Comparison of ENCODE assay signal across 29 mouse cellular contexts in the genomic region with DNA sequence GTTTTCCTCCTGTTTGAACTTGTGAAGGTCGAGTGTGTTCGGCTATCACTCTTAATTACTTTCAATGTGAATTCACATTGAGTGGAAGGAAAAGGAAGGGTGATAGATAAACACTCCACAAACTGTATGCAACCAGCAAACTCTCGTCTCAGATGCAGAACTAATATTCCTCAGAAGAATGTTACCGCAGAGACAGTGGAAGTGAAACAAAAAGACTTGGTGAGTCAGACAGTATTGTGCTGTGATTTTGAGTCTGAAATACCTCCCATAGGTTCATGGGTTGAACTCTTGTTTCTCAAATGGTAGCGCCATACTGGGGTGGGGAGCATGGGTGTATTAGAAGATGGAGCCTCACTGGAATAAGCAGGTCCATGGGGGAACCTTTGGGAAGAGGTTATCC. TPM values are rescaled to one million over a fixed set of nuclear protein-coding genes. Genes with fewer than 3 reads are reported as not detected.
DNase-seq lines count a peak whose midpoint lies in the region; ATAC-seq and TF ChIP-seq lines count a peak whose summit lies in the region.
"Had no signal": no experiment of that assay in that cellular context is flagged by ENCODE, and none has a peak within 500 bp of the region (broad histone marks: within the 10 kb centered on the region; RNA-seq: fewer than 3 reads in every experiment).

No protein-coding gene starts in this region.

- peaks cover 18 to 30% of the 10 kb centered on the region in 2 experiments for H3K4me1 ChIP-seq in CH12.LX (ENCODE audit: control insufficient read depth in 1 of 2, insufficient read depth in 2 of 2)
- H3K4me1 ChIP-seq in intestine, embryonic 15.5 days (replicated peaks) = peaks cover 23% of the 10 kb centered on the region
- H3K4me1 ChIP-seq in intestine, postnatal 0 days (replicated peaks; ENCODE audit: control insufficient read depth, insufficient read depth, low read length) = peaks cover 15% of the 10 kb centered on the region
- H3K4me1 ChIP-seq: embryonic facial prominence, embryonic 12.5 days had no signal

- H3K27me3 ChIP-seq in CH12.LX (replicated peaks) = no peaks in the 10 kb centered on the region
- no peaks in the 10 kb centered on the region for H3K27me3 ChIP-seq in intestine, embryonic 15.5 days (replicated peaks)
- H3K27me3 ChIP-seq in intestine, postnatal 0 days (replicated peaks; ENCODE audit: control insufficient read depth, insufficient read depth, low read length) = no peaks in the 10 kb centered on the region
- H3K27me3 ChIP-seq: embryonic facial prominence, embryonic 12.5 days; embryonic facial prominence, embryonic 15.5 days; heart, embryonic 12.5 days; heart, embryonic 15.5 days; hindbrain, embryonic 13.5 days had no signal

- dilution Hi-C loops in CH12.LX (cut with MboI; ENCODE audit: extremely low pct_ligation_motif_present, extremely low pct_unique_long_range_greater_than_20kb, low sequenced_read_pairs) = no loop called here

- H3K9me3 ChIP-seq in CH12.LX (replicated peaks; ENCODE audit: low read length) = no peaks in the 10 kb centered on the region
- H3K9me3 ChIP-seq in intestine, embryonic 15.5 days = no peaks in the 10 kb centered on the region
- no peaks in the 10 kb centered on the region for H3K9me3 ChIP-seq in intestine, postnatal 0 days (ENCODE audit: control insufficient read depth)
- H3K9me3 ChIP-seq: embryonic facial prominence, embryonic 12.5 days; embryonic facial prominence, embryonic 15.5 days; heart, embryonic 12.5 days; heart, embryonic 15.5 days; hindbrain, embryonic 10.5 days; hindbrain, embryonic 13.5 days had no signal

- WGBS in intestine, embryonic 15.5 days = 82% methylated on average over 5 of the region's 5 CpGs
- 81% methylated on average over 5 of the region's 5 CpGs for WGBS in intestine, postnatal 0 days

- no peak overlapping the region for H3K9ac ChIP-seq in CH12.LX (ENCODE audit: insufficient read depth, low read depth)
- no peak overlapping the region for H3K9ac ChIP-seq in intestine, embryonic 15.5 days
- no peak overlapping the region for H3K9ac ChIP-seq in intestine, postnatal 0 days (ENCODE audit: low read depth, low read length)
- H3K9ac ChIP-seq: embryonic facial prominence, embryonic 12.5 days; embryonic facial prominence, embryonic 15.5 days; forebrain, postnatal 0 days; heart, embryonic 12.5 days; heart, embryonic 15.5 days; hindbrain, embryonic 13.5 days had no signal

- no peaks in the 10 kb centered on the region for H3K79me2 ChIP-seq in CH12.LX (replicated peaks; ENCODE audit: control insufficient read depth, extremely low read depth, insufficient read depth, poor library complexity, severe bottlenecking)

- H3K27ac ChIP-seq in CH12.LX (ENCODE audit: insufficient read depth, low read depth) = no peak overlapping the region
- no peak overlapping the region for H3K27ac ChIP-seq in intestine, embryonic 15.5 days
- no peak overlapping the region for H3K27ac ChIP-seq in intestine, postnatal 0 days (ENCODE audit: low read depth, low read length)
- H3K27ac ChIP-seq: embryonic facial prominence, embryonic 12.5 days; embryonic facial prominence, embryonic 15.5 days; gastrocnemius, adult 2 months; heart, embryonic 15.5 days; hindbrain, embryonic 10.5 days; hindbrain, embryonic 13.5 days had no signal

- no peak for TF ChIP-seq RAD21 in CH12.LX (IDR thresholded peaks at IDR 0.05; ENCODE audit: low read depth, low read length)

- no peak for TF ChIP-seq EP300 in CH12.LX (IDR thresholded peaks at IDR 0.05; ENCODE audit: low read length)

- peak overlapping the region; percentile 58; the same call in 1 of the 2 replicates for H3K4me2 ChIP-seq in CH12.LX (ENCODE audit: insufficient read depth, low read depth, poor library complexity, severe bottlenecking)
- H3K4me2 ChIP-seq in intestine, embryonic 15.5 days (replicated peaks) = no peak overlapping the region
- no peak overlapping the region for H3K4me2 ChIP-seq in intestine, postnatal 0 days (replicated peaks; ENCODE audit: low read depth)
- H3K4me2 ChIP-seq: embryonic facial prominence, embryonic 12.5 days; embryonic facial prominence, embryonic 15.5 days; heart, embryonic 12.5 days; heart, embryonic 15.5 days; hindbrain, embryonic 13.5 days had no signal

- ATAC-seq in common myeloid progenitor, adult 5-6 weeks (replicated peaks; ENCODE audit: low read depth, poor library complexity, severe bottlenecking) = peak; percentile 56
- peak; percentile 86 for ATAC-seq in megakaryocyte, adult 5-6 weeks (ENCODE audit: poor library complexity, severe bottlenecking)
- ATAC-seq in intestine, embryonic 15.5 days = no peak
- ATAC-seq in intestine, postnatal 0 days = no peak
- ATAC-seq: activated CD4-positive, CD25-positive, alpha-beta regulatory T cell, adult 4 months; CD4-positive, CD25-positive, alpha-beta regulatory T cell, adult 4 months; forebrain, embryonic 14.5 days; forebrain, postnatal 0 days; hindbrain, embryonic 16.5 days had no signal

- H3K36me3 ChIP-seq in CH12.LX (replicated peaks in 1 of 2; ENCODE audit: control insufficient read depth in 1 of 2, insufficient read depth in 1 of 2, low read length in 1 of 2) = no peaks in the 10 kb centered on the region
- H3K36me3 ChIP-seq in intestine, embryonic 15.5 days = no peaks in the 10 kb centered on the region
- no peaks in the 10 kb centered on the region for H3K36me3 ChIP-seq in intestine, postnatal 0 days (ENCODE audit: control insufficient read depth, insufficient read depth)
- H3K36me3 ChIP-seq: embryonic facial prominence, embryonic 12.5 days; embryonic facial prominence, embryonic 15.5 days; heart, embryonic 12.5 days; heart, embryonic 15.5 days; hindbrain, embryonic 10.5 days; hindbrain, embryonic 13.5 days had no signal

- TF ChIP-seq POLR2A in CH12.LX (IDR thresholded peaks at IDR 0.05; ENCODE audit: low read depth, low read length) = no peak

- no peak for DNase-seq in CH12.LX (ENCODE audit: extremely low read depth)
- DNase-seq in embryo, embryonic 10 days (ENCODE audit: low spot score) = no peak
- DNase-seq in urinary bladder, adult 18-20 months (ENCODE audit: low spot score in 2 of 2) = no peak
- DNase-seq: adrenal gland, postnatal 10 days; adrenal gland, postnatal 36 days; cerebellum, adult 11-12 months; cerebellum, adult 8-10 months; cerebellum, postnatal 10 days; cerebellum, postnatal 36 days; forebrain, postnatal 0 days; gastrocnemius, adult 2 months; gastrocnemius, postnatal 14 days; heart, adult 18-20 months; heart, postnatal 10 days; heart, postnatal 36 days had no signal

- in situ Hi-C loops in CH12.LX (cut with MboI; ENCODE audit: low pct_ligation_motif_present, low pct_unique_long_range_greater_than_20kb, low sequenced_read_pairs) = no loop called here

- TF ChIP-seq CTCF in CH12.LX (conservative IDR thresholded peaks at IDR 0.05 in 1 of 2, IDR thresholded peaks at IDR 0.05 in 1 of 2; ENCODE audit: low read depth in 2 of 2, low read length in 2 of 2) = no peak
- TF ChIP-seq CTCF in intestine, postnatal 0 days (IDR thresholded peaks at IDR 0.05; ENCODE audit: low read depth) = no peak

- no peak overlapping the region for H3K4me3 ChIP-seq in CH12.LX (replicated peaks in 1 of 3; ENCODE audit: low read depth in 2 of 3, low read length in 2 of 3, poor library complexity in 1 of 3)
- H3K4me3 ChIP-seq in intestine, embryonic 15.5 days (replicated peaks) = no peak overlapping the region
- no peak overlapping the region for H3K4me3 ChIP-seq in intestine, postnatal 0 days (ENCODE audit: low read depth, low read length)
- H3K4me3 ChIP-seq: embryonic facial prominence, embryonic 12.5 days; embryonic facial prominence, embryonic 15.5 days; gastrocnemius, adult 2 months; heart, embryonic 12.5 days; heart, embryonic 15.5 days; hindbrain, embryonic 10.5 days; hindbrain, embryonic 13.5 days had no signal

TF ChIP-seq in CH12.LX, 34 proteins besides CTCF, POLR2A, EP300 and RAD21:
- TF ChIP-seq IRF4 (IDR thresholded peaks at IDR 0.05; ENCODE audit: low read depth, low read length) (peak; percentile 60; the same call in 1 of the 2 replicates), E2F4 (IDR thresholded peaks at IDR 0.05; ENCODE audit: insufficient replicate concordance, low read depth, low read length) (no peak)

RNA-seq across cellular contexts. Expression of a gene that starts 14.0 kb away (rescaled TPM):
- 10.3 and 13.8 TPM in 2 replicates for total RNA-seq in CH12.LX (2012; rRNA removed)
- 60.4 and 70.5 TPM in 2 replicates for total RNA-seq in CH12.LX (2014; rRNA removed)
- polyA plus RNA-seq in CH12.LX (2012; ENCODE audit: insufficient read length, low read depth) = 36.1 and 39.8 TPM in 2 replicates
- total RNA-seq in common myeloid progenitor, adult 5-6 weeks (2017) = 16.2 and 18.1 TPM in 2 replicates
- total RNA-seq in megakaryocyte, adult 5-6 weeks (2015) = 13.9 and 14.5 TPM in 2 replicates
- total RNA-seq in megakaryocyte, adult 5-6 weeks (2017) = 10.7 and 11.1 TPM in 2 replicates
- polyA plus RNA-seq in intestine, embryonic 15.5 days (2015; fragmentation: Nextera tagmentation; extraction: Ambion mirVana) = 46.7 and 52.6 TPM in 2 replicates
- 36.5 and 38.5 TPM in 2 replicates for polyA plus RNA-seq in intestine, postnatal 0 days (2015; fragmentation: Nextera tagmentation; extraction: Ambion mirVana)

RNA-seq across cellular contexts. Expression of a gene that starts 47.7 kb away (rescaled TPM):
- 3.0 and 4.4 TPM in 2 replicates for total RNA-seq in CH12.LX (2012; rRNA removed)
- total RNA-seq in CH12.LX (2014; rRNA removed) = 9.4 and 9.9 TPM in 2 replicates
- polyA plus RNA-seq in CH12.LX (2012; ENCODE audit: insufficient read length, low read depth) = 14.7 and 15.9 TPM in 2 replicates
- total RNA-seq in common myeloid progenitor, adult 5-6 weeks (2017) = 4.3 and 11.0 TPM in 2 replicates
- 4.5 and 4.8 TPM in 2 replicates for total RNA-seq in megakaryocyte, adult 5-6 weeks (2015)
- total RNA-seq in megakaryocyte, adult 5-6 weeks (2017) = 5.6 and 6.9 TPM in 2 replicates
- 9.8 and 12.3 TPM in 2 replicates for polyA plus RNA-seq in intestine, embryonic 15.5 days (2015; fragmentation: Nextera tagmentation; extraction: Ambion mirVana)
- polyA plus RNA-seq in intestine, postnatal 0 days (2015; fragmentation: Nextera tagmentation; extraction: Ambion mirVana) = 23.9 and 25.4 TPM in 2 replicates

Comparison
In these comparisons a context has a peak if more than half of its experiments do, and no peak if none do; other contexts are left out.
1. ATAC-seq: peak in common myeloid progenitor, adult 5-6 weeks (single experiment) and megakaryocyte, adult 5-6 weeks (single experiment); none in intestine, embryonic 15.5 days (single experiment) and intestine, postnatal 0 days (single experiment).